Mouse (Mus musculus) common myeloid progenitor, adult 5-6 weeks (primary cell): ENCODE results near the gene Ufd1. TPM values are rescaled to one million over a fixed set of nuclear protein-coding genes. Genes with fewer than 3 reads are reported as not detected.
A peak's percentile ranks its signal among the peaks of the same experiment; 100 is the strongest.

Experiments used
- ATAC-seq: replicated peaks from 2 replicates; pipeline ENCODE4 v1.8.0; 2016; ENCODE audit warnings: low read depth, mild to moderate bottlenecking, moderate TSS enrichment, inconsistent platforms; ENCODE audit not compliant: poor library complexity, severe bottlenecking
- total RNA-seq: library from RNA; stranded (forward); fragments of 200-1000, 187-1606 nt; gene quantifications from 2 replicates; pipeline ENCODE4 v1.2.3, GENCODE M21; 2017

Ufd1 gene
- 48.2 and 70.9 TPM in 2 replicates for total RNA-seq

GRCm38 (mm10) chr16:18811468-18812384 is at the start of gene Ufd1, which contains the start of gene Cdc45:
Gene Ufd1, plus strand, starts transcription at chr16:18811779.
Gene Cdc45, minus strand, starts transcription at chr16:18811987.
- peak; percentile 82 for ATAC-seq

GRCm38 (mm10) chr16:18762960-18763359 is 48.6 kb upstream of the Ufd1 start:
- no peak for ATAC-seq

GRCm38 (mm10) chr16:18766390-18766789 is 45.2 kb upstream of the Ufd1 start:
- ATAC-seq, result no peak

- ATAC-seq, result no peak
Measured at GRCm38 (mm10) chr16:18769501-18769900, 42.1 kb upstream of the Ufd1 start.

GRCm38 (mm10) chr16:18773936-18774335 is 37.6 kb upstream of the Ufd1 start:
- ATAC-seq, result no peak

- ATAC-seq, result no peak
Measured at GRCm38 (mm10) chr16:18775621-18776555, 35.7 kb upstream of the Ufd1 start.

- 0 out of 2 replicates have a peak, but pooled peaks have one; percentile 14 for ATAC-seq
Measured at GRCm38 (mm10) chr16:18776556-18777100, 35.0 kb upstream of the Ufd1 start, which contains the start of gene Cldn5. Gene Cldn5, plus strand, starts transcription at chr16:18776847.

GRCm38 (mm10) chr16:18777101-18778080 is 34.2 kb upstream of the Ufd1 start:
- ATAC-seq, result peak; percentile 31

GRCm38 (mm10) chr16:18778461-18778860 is 33.1 kb upstream of the Ufd1 start:
- ATAC-seq, result no peak

- no peak for ATAC-seq
Measured at GRCm38 (mm10) chr16:18781810-18782209, 29.8 kb upstream of the Ufd1 start.

- ATAC-seq, result no peak
Measured at GRCm38 (mm10) chr16:18785025-18785424, 26.6 kb upstream of the Ufd1 start.

- ATAC-seq, result no peak
Measured at GRCm38 (mm10) chr16:18785485-18785884, 26.1 kb upstream of the Ufd1 start.

GRCm38 (mm10) chr16:18786652-18787051 is 24.9 kb upstream of the Ufd1 start:
- no peak for ATAC-seq

GRCm38 (mm10) chr16:18788627-18789406 is 22.8 kb upstream of the Ufd1 start:
- peak; percentile 72 for ATAC-seq

GRCm38 (mm10) chr16:18795223-18795899 is 16.2 kb upstream of the Ufd1 start:
- ATAC-seq, result no peak

- ATAC-seq, result no peak
Measured at GRCm38 (mm10) chr16:18796645-18797044, 14.9 kb upstream of the Ufd1 start.

- ATAC-seq, result no peak
Measured at GRCm38 (mm10) chr16:18798151-18798550, 13.4 kb upstream of the Ufd1 start.

GRCm38 (mm10) chr16:18798841-18799240 is 12.7 kb upstream of the Ufd1 start:
- ATAC-seq, result 0 out of 2 replicates have a peak, but pooled peaks have one; percentile 42
